Mouse (Mus musculus): Measurements from ENCODE around the gene Dhdds.

- TF ChIP-seq GATA1 (IDR thresholded peaks at IDR 0.05; ENCODE audit: borderline replicate concordance, low read length) (no peak), FLI1 (IDR thresholded peaks at IDR 0.05; ENCODE audit: low read length) (no peak)
Observed at GRCm38 (mm10) chr4:134006845-134007244, 6.1 kb upstream of the Dhdds start.
